Mouse (Mus musculus) intestine, embryonic 16.5 days (tissue): ENCODE results near the gene Chd2. TPM values are rescaled to one million over a fixed set of nuclear protein-coding genes. Genes with fewer than 3 reads are reported as not detected.

ENCODE experiments used
- ATAC-seq: fragments of 200-750 bp; cut with Nextera tagmentation; 2 replicates; pipeline ENCODE4 v1.8.0; 2017; ENCODE audit warnings: moderate TSS enrichment, moderate library complexity
- H3K27ac ChIP-seq: fragments of 300-500 bp; sonication (generic); 2 replicates; pipeline ENCODE4 v1.5.1; 2014; ENCODE audit warnings: mild to moderate bottlenecking, low read length
- H3K27me3 ChIP-seq: fragments of 300-500 bp; sonication (generic); replicated peaks from 2 replicates; pipeline ENCODE4 v1.6.1; 2014; ENCODE audit warnings: low read length, control low read depth, mixed read lengths; ENCODE audit not compliant: control insufficient read depth, insufficient read depth
- H3K36me3 ChIP-seq: fragments of 300-500 bp; sonication (generic); 2 replicates; pipeline ENCODE4 v1.6.1; 2014; ENCODE audit warnings: low read length, control low read depth; ENCODE audit not compliant: control insufficient read depth, insufficient read depth
- H3K4me1 ChIP-seq: fragments of 300-500 bp; sonication (generic); 2 replicates; pipeline ENCODE4 v1.6.1; 2014; ENCODE audit warnings: low read length, control low read depth, mixed read lengths; ENCODE audit not compliant: control insufficient read depth, insufficient read depth
- H3K4me2 ChIP-seq: fragments of 300-500 bp; sonication (generic); 2 replicates; pipeline ENCODE4 v1.6.1; 2014; ENCODE audit warnings: low read depth, low read length, control low read depth
- H3K4me3 ChIP-seq: fragments of 300-500 bp; sonication (generic); 2 replicates; pipeline ENCODE4 v1.5.1; 2014; ENCODE audit warnings: mild to moderate bottlenecking, low read length
- H3K9ac ChIP-seq: fragments of 300-500 bp; sonication (generic); 2 replicates; pipeline ENCODE4 v1.6.1; 2014; ENCODE audit warnings: low read depth, low read length
- H3K9me3 ChIP-seq: fragments of 300-500 bp; sonication (generic); 2 replicates; pipeline ENCODE4 v1.6.1; 2016; ENCODE audit warnings: low read length, control low read depth; ENCODE audit not compliant: control insufficient read depth
- WGBS: fragments of 180-500 bp; shearing (Covaris S2); extraction: QIAGEN DNeasy Blood & Tissue Kit; methylation state at CpG from one replicate; pipeline ENCODE4 v1.1.7; 2014; 5-methylcytosine and 5-hydroxymethylcytosine counted together
- polyA plus RNA-seq: library from polyadenylated mRNA; unstranded; fragments of >200 nt; fragmentation: Nextera tagmentation; extraction: Ambion mirVana; gene quantifications from 2 replicates; pipeline ENCODE4 v1.2.1, GENCODE M21; 2015

Gene Chd2
- polyA plus RNA-seq, 1 experiment from 2014 or later, result 40.1 TPM

DNA sequence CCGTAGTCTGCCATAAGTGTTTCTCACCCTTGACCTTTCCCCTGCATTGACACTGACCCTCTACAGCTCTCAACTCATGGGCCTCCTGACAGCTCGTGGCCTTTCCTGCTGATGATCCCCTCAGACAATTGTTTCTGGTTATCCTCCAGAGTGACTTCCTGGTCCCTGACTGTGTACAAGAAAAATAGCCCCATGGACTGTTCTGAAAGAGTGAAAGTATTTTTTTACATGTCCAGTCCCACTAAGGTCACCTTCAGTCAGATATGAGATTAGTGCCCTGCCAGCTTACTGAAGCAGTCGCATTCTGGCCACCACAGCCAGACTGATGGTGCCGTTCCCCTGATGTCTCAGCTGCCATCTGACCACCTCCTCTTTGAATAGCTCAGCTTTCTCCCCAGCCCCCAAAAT lies 26.1 kb upstream of the Chd2 start:
- H3K36me3 ChIP-seq, result no peaks in the 10 kb centered on the region
- H3K27ac ChIP-seq, result no peak overlapping the region
- no peak overlapping the region for H3K4me2 ChIP-seq
- 0 out of 2 replicates have a peak, but pooled peaks have one; percentile 29 for ATAC-seq
- peaks cover 5% of the 10 kb centered on the region; the same call in 1 of the 2 replicates for H3K4me1 ChIP-seq
- no peak overlapping the region for H3K9ac ChIP-seq
- no peaks in the 10 kb centered on the region for H3K27me3 ChIP-seq
- H3K4me3 ChIP-seq, result no peak overlapping the region
- H3K9me3 ChIP-seq, result no peaks in the 10 kb centered on the region
- WGBS, result 51% methylated on average over 4 of the region's 4 CpGs

DNA sequence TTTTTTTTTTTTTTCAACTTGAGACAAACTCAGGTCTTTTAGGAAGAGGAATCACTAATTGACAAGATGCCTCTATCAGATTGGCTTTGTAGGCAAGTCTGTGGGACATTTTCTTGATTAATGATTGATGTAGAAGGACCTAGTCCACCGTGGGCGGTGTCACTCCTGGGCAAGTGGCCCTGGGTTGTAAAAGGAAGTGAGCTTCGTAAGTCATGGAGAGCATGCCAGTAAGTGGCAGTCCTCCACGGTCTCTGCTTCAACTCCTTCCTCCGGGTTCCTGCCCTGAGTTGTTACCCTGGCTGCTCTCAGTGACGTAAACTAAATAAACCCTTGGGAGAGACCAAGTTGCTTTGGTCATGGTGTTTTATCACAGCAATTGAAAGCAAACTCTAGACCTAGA lies 22.5 kb upstream of the Chd2 start:
- 82% methylated on average over 6 of the region's 6 CpGs for WGBS
- no peaks in the 10 kb centered on the region for H3K9me3 ChIP-seq
- H3K36me3 ChIP-seq, result no peaks in the 10 kb centered on the region
- H3K27ac ChIP-seq, result no peak overlapping the region
- H3K4me1 ChIP-seq, result peaks cover 10% of the 10 kb centered on the region; the same call in 1 of the 2 replicates
- no peak overlapping the region for H3K4me3 ChIP-seq
- no peak overlapping the region for H3K9ac ChIP-seq
- H3K27me3 ChIP-seq, result no peaks in the 10 kb centered on the region
- ATAC-seq, result no peak
- H3K4me2 ChIP-seq, result no peak overlapping the region

DNA sequence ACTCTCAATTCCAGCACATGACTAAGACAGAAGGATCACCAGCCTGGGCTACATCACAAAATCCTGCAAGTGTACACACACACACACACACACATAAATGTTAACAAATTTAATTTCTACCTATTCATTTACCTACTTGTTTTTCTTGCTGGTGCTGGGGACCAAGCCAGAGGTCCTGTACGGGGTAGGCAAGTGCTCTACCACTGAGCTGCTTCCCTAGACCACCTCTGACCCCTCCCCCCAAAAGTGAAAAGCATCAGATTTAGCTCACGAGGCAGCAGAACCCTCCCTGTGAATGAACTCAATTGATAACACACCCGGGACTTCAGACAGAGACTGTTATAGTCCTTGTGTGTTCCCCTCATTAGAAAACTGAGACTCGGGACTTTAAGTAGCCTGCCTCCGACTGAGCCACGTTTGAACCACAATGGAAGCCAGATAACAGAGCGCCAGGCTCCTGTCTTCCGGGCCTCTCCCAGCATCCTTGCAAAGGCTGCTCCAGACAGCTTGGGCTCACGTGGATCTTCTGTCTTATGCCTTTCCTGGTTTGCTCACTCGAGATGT lies 19.9 kb upstream of the Chd2 start:
- H3K9me3 ChIP-seq, result no peaks in the 10 kb centered on the region
- H3K27ac ChIP-seq, result no peak overlapping the region
- H3K4me3 ChIP-seq, result no peak overlapping the region
- no peak for ATAC-seq
- WGBS, result 41% methylated on average over 10 of the region's 10 CpGs
- peaks cover 5% of the 10 kb centered on the region; the same call in 1 of the 2 replicates for H3K4me1 ChIP-seq
- no peaks in the 10 kb centered on the region for H3K36me3 ChIP-seq
- no peaks in the 10 kb centered on the region for H3K27me3 ChIP-seq
- H3K4me2 ChIP-seq, result no peak overlapping the region
- no peak overlapping the region for H3K9ac ChIP-seq

DNA sequence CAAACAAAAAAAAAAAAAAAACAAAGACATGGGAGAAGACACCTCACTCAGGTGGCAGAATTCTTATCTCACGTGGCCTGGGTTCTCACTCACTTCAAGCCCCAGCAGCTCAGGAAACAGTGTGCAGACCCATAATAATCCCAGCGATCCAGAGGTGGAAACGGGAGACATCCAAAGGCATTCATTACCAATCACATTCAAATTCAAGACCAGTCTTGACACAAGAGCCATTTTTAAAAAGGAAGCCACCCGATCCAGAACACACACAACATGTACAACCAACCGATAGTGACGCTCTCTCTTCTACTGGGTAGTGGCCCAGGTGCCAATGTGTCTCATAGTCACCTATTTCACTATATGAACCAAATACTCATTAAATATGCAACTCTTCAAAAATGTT lies 19.2 kb upstream of the Chd2 start:
- Histone ChIP-seq H3K4me1 (peaks cover 5% of the 10 kb centered on the region; the same call in 1 of the 2 replicates), H3K9ac (no peak overlapping the region), H3K27me3 (no peaks in the 10 kb centered on the region), H3K27ac (no peak overlapping the region), H3K4me3 (no peak overlapping the region), H3K4me2 (no peak overlapping the region), H3K9me3 (no peaks in the 10 kb centered on the region), H3K36me3 (no peaks in the 10 kb centered on the region)
- WGBS, result 88% methylated on average over 6 of the region's 6 CpGs
- no peak for ATAC-seq

DNA sequence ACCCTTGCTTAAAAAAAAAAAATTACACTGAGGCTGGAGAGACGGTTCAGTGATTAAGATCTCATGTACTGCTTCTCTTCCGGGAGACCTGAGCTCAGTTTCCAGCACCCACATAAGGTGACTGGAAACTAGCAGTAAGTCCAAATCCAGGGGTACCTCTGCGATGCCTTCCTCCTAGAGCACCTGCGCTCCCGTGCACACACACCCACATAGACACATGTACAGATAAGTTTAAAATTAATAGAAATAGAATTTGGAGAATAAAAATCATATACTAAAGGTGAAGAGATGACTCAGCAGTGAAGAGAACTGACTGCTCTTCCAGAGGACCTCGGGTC lies 18.2 kb upstream of the Chd2 start:
- H3K4me1 ChIP-seq, result peaks cover 5% of the 10 kb centered on the region; the same call in 1 of the 2 replicates
- H3K4me2 ChIP-seq, result peak overlapping the region; percentile 70
- H3K9ac ChIP-seq, result peak overlapping the region; percentile 77; the same call in 1 of the 2 replicates
- H3K9me3 ChIP-seq, result no peaks in the 10 kb centered on the region
- peak overlapping the region; percentile 59 for H3K4me3 ChIP-seq
- H3K27me3 ChIP-seq, result no peaks in the 10 kb centered on the region
- H3K36me3 ChIP-seq, result no peaks in the 10 kb centered on the region
- ATAC-seq, result no peak
- H3K27ac ChIP-seq, result peak overlapping the region; percentile 99
- WGBS, result 71% methylated on average over 6 of the region's 6 CpGs

DNA sequence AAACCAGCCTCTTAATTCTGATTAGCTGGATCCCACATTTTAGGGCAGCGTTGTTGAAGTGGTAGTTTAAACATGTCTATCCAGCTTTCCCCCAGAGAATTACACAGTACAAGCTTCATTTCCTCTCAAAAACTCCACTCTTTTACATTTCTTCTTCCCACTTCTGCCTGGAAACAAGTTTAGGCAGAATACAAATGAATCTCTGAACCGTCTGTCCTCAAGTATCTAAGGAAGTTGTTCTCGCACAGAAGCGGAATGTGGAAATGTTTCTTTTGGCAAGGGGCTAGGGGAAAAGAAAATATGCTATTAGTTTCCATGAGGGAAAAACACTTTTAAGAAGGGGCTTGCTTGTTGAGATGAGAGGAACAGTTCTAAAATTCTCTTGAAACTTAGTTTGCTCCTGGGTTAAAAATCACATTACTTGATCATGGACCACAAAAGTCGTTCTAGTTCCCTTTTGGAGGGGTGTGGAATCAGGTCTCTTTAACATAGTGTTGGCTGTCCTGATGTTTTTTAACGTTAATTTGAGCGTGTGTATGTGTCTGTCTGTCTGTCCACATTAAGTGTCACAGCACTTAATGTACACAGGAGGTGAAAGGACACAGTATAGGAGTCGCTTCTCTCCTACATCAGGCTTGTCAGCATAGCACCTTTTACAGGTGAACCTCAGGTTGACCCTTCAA lies 17.7 kb upstream of the Chd2 start:
- H3K4me3 ChIP-seq, result peak overlapping the region; percentile 59
- no peak for ATAC-seq
- H3K4me1 ChIP-seq, result peaks cover 5% of the 10 kb centered on the region; the same call in 1 of the 2 replicates
- H3K27me3 ChIP-seq, result no peaks in the 10 kb centered on the region
- WGBS, result 11% methylated on average over 8 of the region's 8 CpGs
- peak overlapping the region; percentile 99 for H3K27ac ChIP-seq
- peak overlapping the region; percentile 70 for H3K4me2 ChIP-seq
- no peaks in the 10 kb centered on the region for H3K36me3 ChIP-seq
- H3K9me3 ChIP-seq, result no peaks in the 10 kb centered on the region
- H3K9ac ChIP-seq, result peak overlapping the region; percentile 77

DNA sequence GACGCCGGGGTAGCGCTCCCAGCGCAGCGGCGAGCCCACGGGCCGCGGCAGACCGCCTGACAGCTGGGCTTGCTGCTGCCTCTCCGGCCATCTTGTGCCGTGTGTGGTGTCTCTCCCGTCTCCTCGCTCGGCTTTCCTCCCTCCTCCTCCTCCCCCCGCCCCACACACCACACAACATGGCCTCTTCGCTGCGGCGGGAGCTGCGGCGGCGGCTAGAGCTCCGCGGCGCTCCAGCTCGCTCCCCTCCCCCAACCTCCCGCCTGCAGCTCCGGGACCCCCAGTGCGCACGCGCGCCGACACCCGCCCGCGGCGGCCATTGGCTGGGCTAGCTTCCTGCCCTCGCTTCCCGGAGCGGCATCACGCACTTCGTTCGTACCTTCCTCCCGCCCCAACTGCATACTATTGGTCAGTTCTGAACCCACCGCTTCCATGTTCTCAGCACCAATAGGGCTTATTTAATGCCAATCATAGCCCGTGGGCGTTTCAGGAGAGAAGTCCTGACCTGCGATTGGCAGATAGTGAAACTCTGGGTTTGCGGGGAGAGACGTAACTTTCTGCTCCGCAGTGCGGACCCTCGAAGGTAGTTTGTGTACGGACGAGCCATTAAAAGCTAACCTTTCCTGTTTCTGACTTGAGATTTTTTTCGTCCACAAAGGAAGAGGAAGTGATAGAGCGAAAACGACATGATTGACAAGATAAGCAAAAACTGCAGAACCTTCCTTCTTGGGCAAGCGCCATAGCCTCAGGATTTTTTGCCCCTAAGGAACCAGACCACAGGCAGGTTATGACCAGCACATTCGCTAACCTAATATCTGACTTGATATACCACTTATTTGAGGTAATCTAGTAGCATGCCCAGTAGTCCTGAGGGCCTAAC lies 16.9 kb upstream of the Chd2 start:
- Histone ChIP-seq H3K9ac (peak overlapping the region; percentile 100), H3K4me1 (peaks cover 5% of the 10 kb centered on the region; the same call in 1 of the 2 replicates), H3K9me3 (no peaks in the 10 kb centered on the region), H3K4me3 (peak overlapping the region; percentile 100), H3K36me3 (no peaks in the 10 kb centered on the region), H3K27me3 (no peaks in the 10 kb centered on the region), H3K27ac (peak overlapping the region; percentile 100), H3K4me2 (peak overlapping the region; percentile 70)
- WGBS, result under 1% methylated on average over 59 of the region's 60 CpGs
- peak; percentile 100 for ATAC-seq

DNA sequence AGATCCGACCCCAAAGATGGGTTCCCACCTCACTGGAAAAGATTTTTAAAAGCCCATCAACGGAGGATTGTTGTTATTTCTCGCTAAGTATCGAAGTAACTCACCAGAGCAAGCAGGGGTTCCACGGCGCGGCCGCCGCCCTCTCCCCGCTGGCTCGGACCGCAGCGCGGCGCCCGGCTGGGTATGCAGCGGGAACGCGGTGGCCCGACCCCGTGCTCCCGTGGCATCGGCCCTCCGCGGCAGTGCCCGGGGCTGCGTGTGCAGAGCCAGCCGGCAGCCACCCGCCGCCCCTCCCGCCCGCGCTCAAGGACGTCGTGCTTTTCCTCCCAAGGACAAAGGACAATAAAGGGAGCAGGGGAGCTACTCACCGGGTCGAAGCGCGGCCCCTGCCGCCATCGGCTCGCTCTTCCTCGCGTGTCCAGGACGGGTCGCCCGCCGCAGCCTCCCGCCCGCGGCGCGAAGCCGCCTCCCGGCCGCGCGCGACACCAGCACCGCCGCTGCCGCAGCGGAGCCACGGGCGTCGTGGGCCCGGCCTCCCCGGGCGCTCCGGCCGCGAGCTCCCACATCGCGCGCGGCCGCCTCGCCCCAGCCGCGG lies 16.1 kb upstream of the Chd2 start:
- ATAC-seq, result peak; percentile 2
- Histone ChIP-seq H3K36me3 (no peaks in the 10 kb centered on the region), H3K4me2 (no peak overlapping the region), H3K9me3 (no peaks in the 10 kb centered on the region), H3K27ac (peak overlapping the region; percentile 100), H3K9ac (peak overlapping the region; percentile 100), H3K4me1 (peaks cover 5% of the 10 kb centered on the region), H3K27me3 (no peaks in the 10 kb centered on the region), H3K4me3 (peak overlapping the region; percentile 100)
- WGBS, result 0% methylated on average over 69 of the region's 80 CpGs
